Mouse (Mus musculus): ENCODE results near the gene Ebf3. TPM values are rescaled to one million over a fixed set of nuclear protein-coding genes. Genes with fewer than 3 reads are reported as not detected.

Ebf3 gene
- polyA plus RNA-seq, 1 experiment, result 17.0 TPM

GRCm38 (mm10) chr7:137172278-137172677 lies 142.0 kb downstream of the Ebf3 start:
- Histone ChIP-seq H3K27ac (ENCODE audit: insufficient read depth, low read length) (no peak overlapping the region), H3K4me1 (ENCODE audit: control insufficient read depth, insufficient read depth, low read length) (no peaks in the 10 kb centered on the region), H3K4me3 (ENCODE audit: insufficient read depth, low read length) (no peak overlapping the region)
- no peak for TF ChIP-seq CTCF (IDR thresholded peaks at IDR 0.05; ENCODE audit: borderline replicate concordance, insufficient read depth, low read length)
- TF ChIP-seq POLR2A (IDR thresholded peaks at IDR 0.05; ENCODE audit: low read depth, low read length), result no peak

GRCm38 (mm10) chr7:137159086-137159485 lies 155.2 kb downstream of the Ebf3 start:
- no peak overlapping the region for H3K4me3 ChIP-seq (ENCODE audit: insufficient read depth, low read length)
- H3K4me1 ChIP-seq (ENCODE audit: control insufficient read depth, insufficient read depth, low read length), result no peaks in the 10 kb centered on the region
- TF ChIP-seq POLR2A (IDR thresholded peaks at IDR 0.05; ENCODE audit: low read depth, low read length), result no peak
- no peak overlapping the region for H3K27ac ChIP-seq (ENCODE audit: insufficient read depth, low read length)

- Histone ChIP-seq H3K27ac (ENCODE audit: insufficient read depth, low read length) (no peak overlapping the region), H3K4me1 (ENCODE audit: control insufficient read depth, insufficient read depth, low read length) (no peaks in the 10 kb centered on the region), H3K4me3 (ENCODE audit: insufficient read depth, low read length) (no peak overlapping the region)
- no peak for TF ChIP-seq CTCF (IDR thresholded peaks at IDR 0.05; ENCODE audit: borderline replicate concordance, insufficient read depth, low read length)
- no peak for TF ChIP-seq POLR2A (IDR thresholded peaks at IDR 0.05; ENCODE audit: low read depth, low read length)
These were observed 159.6 kb downstream of the Ebf3 start for GRCm38 (mm10) chr7:137154623-137155022.

GRCm38 (mm10) chr7:137151854-137152253 lies 162.4 kb downstream of the Ebf3 start:
- Histone ChIP-seq H3K4me1 (ENCODE audit: control insufficient read depth, insufficient read depth, low read length) (no peaks in the 10 kb centered on the region), H3K27ac (ENCODE audit: insufficient read depth, low read length) (no peak overlapping the region), H3K4me3 (ENCODE audit: insufficient read depth, low read length) (no peak overlapping the region)
- TF ChIP-seq POLR2A (IDR thresholded peaks at IDR 0.05; ENCODE audit: low read depth, low read length) (no peak), CTCF (IDR thresholded peaks at IDR 0.05; ENCODE audit: borderline replicate concordance, insufficient read depth, low read length) (no peak)

GRCm38 (mm10) chr7:137147101-137147500 lies 167.1 kb downstream of the Ebf3 start:
- no peak for TF ChIP-seq POLR2A (IDR thresholded peaks at IDR 0.05; ENCODE audit: low read depth, low read length)
- TF ChIP-seq CTCF (IDR thresholded peaks at IDR 0.05; ENCODE audit: borderline replicate concordance, insufficient read depth, low read length), result no peak
- Histone ChIP-seq H3K4me3 (ENCODE audit: insufficient read depth, low read length) (no peak overlapping the region), H3K27ac (ENCODE audit: insufficient read depth, low read length) (no peak overlapping the region), H3K4me1 (ENCODE audit: control insufficient read depth, insufficient read depth, low read length) (no peaks in the 10 kb centered on the region)

Other genes with a start within 250 kb of the Ebf3 start
- gene 9430038I01Rik, start 96.3 kb upstream of the Ebf3 start, polyA plus RNA-seq (2011; ENCODE audit: insufficient read length, low read depth, missing spikeins), result 3.4 and 5.8 TPM in 2 replicates
- gene Glrx3, start 123.2 kb upstream of the Ebf3 start, polyA plus RNA-seq (2011; ENCODE audit: insufficient read length, low read depth, missing spikeins), result 260 and 300 TPM in 2 replicates